Mouse (Mus musculus) frontal cortex, postnatal 25 days (tissue): ENCODE measurements around the gene Pxmp2.
A peak's percentile ranks its signal among the peaks of the same experiment; 100 is the strongest.

ENCODE experiments used
- DNase-seq, 2 experiments: peaks; one replicate each; pipeline ENCODE4 v3.0.0; 2022; ENCODE audit warnings: low spot score in 2 of 2

Pxmp2 gene

GRCm38 (mm10) chr5:110230780-110231461, 55.1 kb downstream of the Pxmp2 start, which contains the start of gene Ankle2:
Ankle2 (plus strand) TSS chr5:110231004.
- peak; percentile 89 for DNase-seq

DNA sequence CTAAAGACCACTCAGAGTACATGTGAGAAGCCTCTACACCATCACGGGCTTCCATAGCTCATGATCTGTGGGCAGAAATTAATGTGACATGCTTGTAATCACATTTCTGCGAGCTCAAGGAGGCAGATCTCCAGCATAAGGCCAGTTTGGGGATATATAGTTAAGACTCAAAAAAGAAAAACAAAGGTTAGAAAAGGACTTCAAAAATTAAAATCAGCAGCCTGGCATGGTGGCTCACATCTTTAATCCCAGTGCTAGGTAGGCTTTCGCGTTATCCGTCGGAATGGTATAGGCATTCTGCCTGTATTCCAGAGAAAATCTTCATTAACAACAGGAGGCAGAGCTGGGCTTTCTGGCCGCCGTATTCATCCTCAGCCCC, 55.6 kb downstream of the Pxmp2 start:
- no peak for DNase-seq

- DNase-seq = no peak
Measured at GRCm38 (mm10) chr5:110227336-110227883, 58.6 kb downstream of the Pxmp2 start.

- DNase-seq = no peak
Measured at GRCm38 (mm10) chr5:110225056-110225455, 60.9 kb downstream of the Pxmp2 start.
